Mouse (Mus musculus) neural tube, embryonic 12.5 days (tissue): ENCODE measurements around the gene Ndufb2. TPM values are rescaled to one million over a fixed set of nuclear protein-coding genes. Genes with fewer than 3 reads are reported as not detected.
A peak's percentile ranks its signal among the peaks of the same experiment; 100 is the strongest.

Experiments
- ATAC-seq: fragments of 200-750 bp; cut with Nextera tagmentation; 2 replicates; pipeline ENCODE4 v1.8.0; 2017; ENCODE audit warnings: low read depth, mild to moderate bottlenecking, moderate TSS enrichment, moderate library complexity; ENCODE audit not compliant: low FRiP score
- H3K27ac ChIP-seq: fragments of 300-500 bp; sonication (generic); 2 replicates; pipeline ENCODE4 v1.5.1; 2016
- H3K27me3 ChIP-seq: fragments of 300-500 bp; sonication (generic); replicated peaks from 2 replicates; pipeline ENCODE4 v1.6.1; 2016; ENCODE audit warnings: mild to moderate bottlenecking
- H3K36me3 ChIP-seq: fragments of 300-500 bp; sonication (generic); 2 replicates; pipeline ENCODE4 v1.6.1; 2016; ENCODE audit warnings: mild to moderate bottlenecking
- H3K4me1 ChIP-seq: fragments of 300-500 bp; sonication (generic); 2 replicates; pipeline ENCODE4 v1.6.1; 2016
- H3K4me2 ChIP-seq: fragments of 300-500 bp; sonication (generic); replicated peaks from 2 replicates; pipeline ENCODE4 v1.6.1; 2016; ENCODE audit warnings: mild to moderate bottlenecking
- H3K4me3 ChIP-seq: fragments of 300-500 bp; sonication (generic); 2 replicates; pipeline ENCODE4 v1.5.1; 2016
- H3K9ac ChIP-seq: fragments of 300-500 bp; sonication (generic); 2 replicates; pipeline ENCODE4 v1.6.1; 2016; ENCODE audit warnings: mild to moderate bottlenecking
- H3K9me3 ChIP-seq: fragments of 300-500 bp; sonication (generic); 2 replicates; pipeline ENCODE4 v1.6.1; 2016; ENCODE audit warnings: mild to moderate bottlenecking
- WGBS: fragments of 180-500 bp; shearing (Covaris S2); methylation state at CpG from one replicate; pipeline ENCODE4 v1.1.7; 2016; 5-methylcytosine and 5-hydroxymethylcytosine counted together
- polyA plus RNA-seq: library from polyadenylated mRNA; unstranded; fragments of >200 nt; fragmentation: Nextera tagmentation; extraction: Ambion mirVana; gene quantifications from 2 replicates; pipeline ENCODE4 v1.2.1, GENCODE M21; 2016

The Ndufb2 gene
- polyA plus RNA-seq, 1 experiment from 2014 or later, result 319 TPM

GRCm38 (mm10) chr6:39559276-39559939, 33.0 kb upstream of the Ndufb2 start:
- Histone ChIP-seq H3K27me3 (no peaks in the 10 kb centered on the region), H3K9me3 (no peaks in the 10 kb centered on the region), H3K4me2 (no peak overlapping the region), H3K4me1 (peaks cover 35% of the 10 kb centered on the region), H3K36me3 (no peaks in the 10 kb centered on the region), H3K4me3 (no peak overlapping the region), H3K9ac (no peak overlapping the region), H3K27ac (no peak overlapping the region)
- WGBS, result 49% methylated on average over 6 of the region's 6 CpGs
- no peak for ATAC-seq

- no peaks in the 10 kb centered on the region for H3K36me3 ChIP-seq
- no peaks in the 10 kb centered on the region for H3K27me3 ChIP-seq
- 25% methylated on average over 23 of the region's 23 CpGs for WGBS
- peaks cover 11% of the 10 kb centered on the region for H3K4me1 ChIP-seq
- ATAC-seq, result no peak
- H3K4me3 ChIP-seq, result 0 out of 2 replicates have a peak overlapping the region, but pooled peaks have one; percentile 3
- peak overlapping the region; percentile 36 for H3K4me2 ChIP-seq
- no peak overlapping the region for H3K9ac ChIP-seq
- no peaks in the 10 kb centered on the region for H3K9me3 ChIP-seq
- no peak overlapping the region for H3K27ac ChIP-seq
Observed at GRCm38 (mm10) chr6:39562166-39563015, 30.0 kb upstream of the Ndufb2 start.

GRCm38 (mm10) chr6:39567528-39567927, 24.8 kb upstream of the Ndufb2 start:
- Histone ChIP-seq H3K9ac (no peak overlapping the region), H3K4me3 (no peak overlapping the region), H3K36me3 (no peaks in the 10 kb centered on the region), H3K27ac (no peak overlapping the region), H3K4me2 (no peak overlapping the region), H3K27me3 (no peaks in the 10 kb centered on the region), H3K9me3 (no peaks in the 10 kb centered on the region), H3K4me1 (no peaks in the 10 kb centered on the region)
- ATAC-seq, result no peak
- 25% methylated on average over 5 of the region's 5 CpGs for WGBS

GRCm38 (mm10) chr6:39570426-39570825, 21.9 kb upstream of the Ndufb2 start:
- Histone ChIP-seq H3K4me2 (no peak overlapping the region), H3K36me3 (no peaks in the 10 kb centered on the region), H3K9me3 (no peaks in the 10 kb centered on the region), H3K27ac (no peak overlapping the region), H3K4me1 (peaks cover 7% of the 10 kb centered on the region), H3K9ac (no peak overlapping the region), H3K27me3 (no peaks in the 10 kb centered on the region), H3K4me3 (no peak overlapping the region)
- WGBS, result 70% methylated on average over 3 of the region's 3 CpGs
- no peak for ATAC-seq

- peaks cover 7% of the 10 kb centered on the region for H3K4me1 ChIP-seq
Observed at GRCm38 (mm10) chr6:39573791-39574554, 18.4 kb upstream of the Ndufb2 start, which contains the start of gene Adck2. TSS of gene Adck2 (plus strand) at chr6:39573873.

GRCm38 (mm10) chr6:39574555-39574869, 17.9 kb upstream of the Ndufb2 start:
- Histone ChIP-seq H3K4me3 (peak overlapping the region; percentile 73), H3K9ac (peak overlapping the region; percentile 73), H3K27me3 (no peaks in the 10 kb centered on the region), H3K36me3 (peaks cover 20% of the 10 kb centered on the region), H3K9me3 (no peaks in the 10 kb centered on the region), H3K4me2 (peak overlapping the region; percentile 86), H3K4me1 (peaks cover 7% of the 10 kb centered on the region), H3K27ac (peak overlapping the region; percentile 91)
- WGBS, result 33% methylated on average over 10 of the region's 10 CpGs
- no peak; the same call in 1 of the 2 replicates for ATAC-seq

More at GRCm38 (mm10) chr6:39573791-39574554, 18.4 kb upstream of the Ndufb2 start, which contains the start of gene Adck2:
- H3K9me3 ChIP-seq, result no peaks in the 10 kb centered on the region
- peak; percentile 95 for ATAC-seq
- under 1% methylated on average over 49 of the region's 49 CpGs for WGBS
- peak within 1 kb of the TSS; percentile 86 for H3K4me2 ChIP-seq
- H3K36me3 ChIP-seq, result peaks cover 15% of the 10 kb centered on the region
- peak within 1 kb of the TSS; percentile 73 for H3K4me3 ChIP-seq
- H3K27me3 ChIP-seq, result no peaks in the 10 kb centered on the region
- H3K27ac ChIP-seq, result peak within 1 kb of the TSS; percentile 91
- H3K9ac ChIP-seq, result peak within 1 kb of the TSS; percentile 73

- H3K4me1 ChIP-seq, result peaks cover 7% of the 10 kb centered on the region
- H3K27ac ChIP-seq, result no peak overlapping the region
Observed at GRCm38 (mm10) chr6:39574951-39575350, 17.4 kb upstream of the Ndufb2 start.

GRCm38 (mm10) chr6:39579552-39579951, 12.8 kb upstream of the Ndufb2 start:
- no peaks in the 10 kb centered on the region for H3K9me3 ChIP-seq
- H3K4me3 ChIP-seq, result no peak overlapping the region
- peaks cover 4% of the 10 kb centered on the region for H3K4me1 ChIP-seq
- no peak for ATAC-seq
- no peak overlapping the region for H3K27ac ChIP-seq
- H3K27me3 ChIP-seq, result no peaks in the 10 kb centered on the region
- H3K4me2 ChIP-seq, result no peak overlapping the region
- 90% methylated on average over 7 of the region's 7 CpGs for WGBS
- no peak overlapping the region for H3K9ac ChIP-seq
- peaks cover 59% of the 10 kb centered on the region for H3K36me3 ChIP-seq

More at GRCm38 (mm10) chr6:39574951-39575350, 17.4 kb upstream of the Ndufb2 start:
- H3K4me3 ChIP-seq, result peak overlapping the region; percentile 73
- ATAC-seq, result no peak
- no peaks in the 10 kb centered on the region for H3K27me3 ChIP-seq
- peaks cover 24% of the 10 kb centered on the region for H3K36me3 ChIP-seq
- H3K4me2 ChIP-seq, result peak overlapping the region; percentile 86
- WGBS, result 77% methylated on average over 7 of the region's 7 CpGs
- no peak overlapping the region for H3K9ac ChIP-seq
- no peaks in the 10 kb centered on the region for H3K9me3 ChIP-seq

- 80% methylated on average over 2 of the region's 2 CpGs for WGBS
- Histone ChIP-seq H3K27me3 (no peaks in the 10 kb centered on the region), H3K9me3 (no peaks in the 10 kb centered on the region), H3K4me1 (no peaks in the 10 kb centered on the region), H3K27ac (no peak overlapping the region), H3K4me3 (no peak overlapping the region), H3K36me3 (peaks cover 66% of the 10 kb centered on the region), H3K9ac (no peak overlapping the region), H3K4me2 (no peak overlapping the region)
- no peak for ATAC-seq
Observed at GRCm38 (mm10) chr6:39580558-39580957, 11.8 kb upstream of the Ndufb2 start.

- 79% methylated on average over 7 of the region's 7 CpGs for WGBS
- H3K36me3 ChIP-seq, result peaks cover 71% of the 10 kb centered on the region
- no peak overlapping the region for H3K4me3 ChIP-seq
- no peaks in the 10 kb centered on the region for H3K4me1 ChIP-seq
- no peak overlapping the region for H3K9ac ChIP-seq
- no peak overlapping the region for H3K4me2 ChIP-seq
- H3K9me3 ChIP-seq, result no peaks in the 10 kb centered on the region
- no peaks in the 10 kb centered on the region for H3K27me3 ChIP-seq
- ATAC-seq, result no peak
- H3K27ac ChIP-seq, result no peak overlapping the region
Observed at GRCm38 (mm10) chr6:39581087-39581784, 11.1 kb upstream of the Ndufb2 start.

GRCm38 (mm10) chr6:39585517-39585916, 6.9 kb upstream of the Ndufb2 start, which contains the start of gene Gm42420:
TSS of gene Gm42420 (plus strand) at chr6:39585753.
- no peaks in the 10 kb centered on the region for H3K4me1 ChIP-seq
- H3K4me3 ChIP-seq, result no peak within 1 kb of the TSS
- peaks cover 74% of the 10 kb centered on the region for H3K36me3 ChIP-seq
- no peak within 1 kb of the TSS for H3K27ac ChIP-seq
- no peak within 1 kb of the TSS for H3K4me2 ChIP-seq
- no peaks in the 10 kb centered on the region for H3K9me3 ChIP-seq
- no peaks in the 10 kb centered on the region for H3K27me3 ChIP-seq
- no peak for ATAC-seq
- WGBS, result 90% methylated on average over 6 of the region's 6 CpGs
- no peak within 1 kb of the TSS for H3K9ac ChIP-seq
